Mouse (Mus musculus) ES-E14 (cell line): ENCODE data around the gene Foxj2.

Experiments used
- CHD2 ChIP-seq: IDR thresholded peaks from 2 replicates; pipeline ENCODE4 v1.6.1; 2014; ENCODE audit warnings: mild to moderate bottlenecking, low read depth, low read length, inconsistent platforms
- HCFC1 ChIP-seq: IDR thresholded peaks from 2 replicates; pipeline ENCODE4 v1.6.1; 2012; ENCODE audit warnings: low read length, inconsistent platforms, borderline replicate concordance; ENCODE audit not compliant: insufficient read depth
- MAFK ChIP-seq: IDR thresholded peaks from 2 replicates; pipeline ENCODE4 v1.6.1; 2014; ENCODE audit warnings: mild to moderate bottlenecking, low read depth, low read length, inconsistent platforms; ENCODE audit not compliant: insufficient read depth

- TF ChIP-seq HCFC1 = no peak
- TF ChIP-seq MAFK = no peak
- no peak for TF ChIP-seq CHD2
Measured at GRCm38 (mm10) chr6:122801801-122802514, 17.8 kb upstream of the Foxj2 start.
